Mouse (Mus musculus) heart, embryonic 10.5 days (tissue): ENCODE data around the gene Ube2c. TPM values are rescaled to one million over a fixed set of nuclear protein-coding genes. Genes with fewer than 3 reads are reported as not detected.

Source experiments
- DNase-seq: peaks from one replicate; pipeline ENCODE4 v3.0.0-alpha.2; 2017; ENCODE audit warnings: low spot score
- H3K27ac ChIP-seq: fragments of 300-500 bp; sonication (generic); 2 replicates; pipeline ENCODE4 v1.5.1; 2016; ENCODE audit warnings: mild to moderate bottlenecking
- H3K27me3 ChIP-seq: fragments of 300-500 bp; sonication (generic); 2 replicates; pipeline ENCODE4 v1.6.1; 2016; ENCODE audit warnings: mild to moderate bottlenecking; ENCODE audit not compliant: poor library complexity, insufficient read depth, severe bottlenecking
- H3K36me3 ChIP-seq: fragments of 300-500 bp; sonication (generic); 2 replicates; pipeline ENCODE4 v1.6.1; 2016; ENCODE audit warnings: mild to moderate bottlenecking, moderate library complexity
- H3K4me1 ChIP-seq: fragments of 300-500 bp; sonication (generic); 2 replicates; pipeline ENCODE4 v1.6.1; 2016; ENCODE audit warnings: mild to moderate bottlenecking
- H3K4me3 ChIP-seq: fragments of 300-500 bp; sonication (generic); 2 replicates; pipeline ENCODE4 v1.5.1; 2016; ENCODE audit warnings: mild to moderate bottlenecking, moderate library complexity
- H3K9me3 ChIP-seq: fragments of 300-500 bp; sonication (generic); 2 replicates; pipeline ENCODE4 v1.6.1; 2016; ENCODE audit warnings: mild to moderate bottlenecking, moderate library complexity
- WGBS: fragments of 180-500 bp; shearing (Covaris S2); methylation state at CpG from one replicate; pipeline ENCODE4 v1.1.7; 2016; 5-methylcytosine and 5-hydroxymethylcytosine counted together
- polyA plus RNA-seq: library from polyadenylated mRNA; unstranded; fragments of >200 nt; fragmentation: Nextera tagmentation; extraction: Ambion mirVana; gene quantifications from 2 replicates; pipeline ENCODE4 v1.2.1, GENCODE M21; 2016

Ube2c gene
- polyA plus RNA-seq, 1 experiment from 2014 or later, result 550 TPM

GRCm38 (mm10) chr2:164817703-164818102 lies 48.0 kb downstream of the Ube2c start:
- Histone ChIP-seq H3K4me3 (no peak overlapping the region), H3K4me1 (peaks cover 27% of the 10 kb centered on the region), H3K36me3 (peaks cover 28% of the 10 kb centered on the region), H3K27me3 (no peaks in the 10 kb centered on the region), H3K9me3 (no peaks in the 10 kb centered on the region), H3K27ac (peak overlapping the region; percentile 52)
- DNase-seq, result no peak
- 60% methylated on average over 5 of the region's 5 CpGs for WGBS

- 84% methylated on average over 6 of the region's 6 CpGs for WGBS
- H3K4me3 ChIP-seq, result no peak overlapping the region
- H3K36me3 ChIP-seq, result peaks cover 35% of the 10 kb centered on the region
- no peak for DNase-seq
- no peak overlapping the region for H3K27ac ChIP-seq
- no peaks in the 10 kb centered on the region for H3K9me3 ChIP-seq
- H3K27me3 ChIP-seq, result no peaks in the 10 kb centered on the region
- H3K4me1 ChIP-seq, result peaks cover 22% of the 10 kb centered on the region
These were observed 51.4 kb downstream of the Ube2c start for GRCm38 (mm10) chr2:164821060-164821459.

DNA sequence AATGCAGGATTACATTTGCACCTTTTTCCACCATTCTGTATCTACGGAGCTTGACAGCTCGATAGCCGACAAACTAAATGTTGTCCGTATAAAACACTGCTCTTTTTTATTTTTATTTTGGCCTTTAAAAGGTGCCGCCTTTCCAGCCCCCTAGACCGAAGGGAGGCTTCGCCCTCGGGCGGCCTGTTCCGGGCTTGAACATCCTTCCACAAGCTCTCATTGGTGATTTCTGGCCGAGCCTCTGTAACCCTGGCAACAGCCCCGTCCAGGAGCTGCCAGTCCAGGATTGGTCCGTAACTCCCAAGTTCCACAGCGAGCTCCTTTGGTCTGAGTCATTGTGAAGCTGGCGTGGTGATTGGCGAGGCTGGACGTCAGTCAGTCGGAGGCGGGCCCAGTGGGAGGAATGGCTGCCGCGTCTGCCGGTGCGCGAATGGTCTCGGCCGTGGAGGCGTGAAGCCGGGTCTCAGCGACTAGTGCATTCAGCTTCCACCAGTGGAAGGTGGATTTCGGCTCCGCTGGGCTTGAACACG lies 53.0 kb downstream of the Ube2c start, which contains the start of gene Zswim1:
TSS of gene Zswim1 (plus strand) at position 51 of the 530 bp plus-strand sequence.
- peak within 1 kb of the TSS; percentile 90 for H3K27ac ChIP-seq
- peak within 1 kb of the TSS; percentile 87 for H3K4me3 ChIP-seq
- no peaks in the 10 kb centered on the region for H3K9me3 ChIP-seq
- peaks cover 12% of the 10 kb centered on the region for H3K4me1 ChIP-seq
- H3K36me3 ChIP-seq, result peaks cover 51% of the 10 kb centered on the region
- peak; percentile 100 for DNase-seq
- no peaks in the 10 kb centered on the region for H3K27me3 ChIP-seq
- WGBS, result 1% methylated on average over 32 of the region's 32 CpGs

DNA sequence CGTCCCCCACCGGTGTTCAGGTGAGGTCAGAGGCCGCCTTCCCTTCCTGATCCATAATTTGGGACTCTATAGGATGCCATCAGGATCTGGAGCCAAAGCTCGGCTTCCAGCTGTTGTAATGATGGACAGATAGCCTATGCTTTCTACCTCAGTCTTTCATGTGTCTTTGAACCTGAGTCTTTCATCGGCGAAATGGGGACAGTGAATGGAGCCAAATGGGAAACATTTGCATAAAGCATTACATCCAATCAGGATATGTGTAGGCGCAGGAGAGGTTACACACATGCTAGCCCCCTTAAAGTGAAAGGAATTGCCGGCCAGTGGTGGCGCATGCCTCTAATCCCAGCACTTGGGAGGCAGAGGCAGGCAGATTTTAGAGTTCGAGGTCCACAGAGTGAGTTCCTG lies 53.5 kb downstream of the Ube2c start:
- 2% methylated on average over 10 of the region's 10 CpGs for WGBS
- Histone ChIP-seq H3K4me1 (peaks cover 10% of the 10 kb centered on the region; the same call in 1 of the 2 replicates), H3K9me3 (no peaks in the 10 kb centered on the region), H3K27ac (peak overlapping the region; percentile 90), H3K36me3 (peaks cover 56% of the 10 kb centered on the region), H3K27me3 (no peaks in the 10 kb centered on the region), H3K4me3 (peak overlapping the region; percentile 87)
- DNase-seq, result peak; percentile 80

GRCm38 (mm10) chr2:164823969-164824368 lies 54.3 kb downstream of the Ube2c start:
- WGBS, result 88% methylated on average over 4 of the region's 4 CpGs
- Histone ChIP-seq H3K36me3 (peaks cover 63% of the 10 kb centered on the region), H3K4me3 (no peak overlapping the region), H3K27me3 (no peaks in the 10 kb centered on the region), H3K4me1 (peaks cover 10% of the 10 kb centered on the region; the same call in 1 of the 2 replicates), H3K27ac (no peak overlapping the region), H3K9me3 (no peaks in the 10 kb centered on the region)
- DNase-seq, result no peak

GRCm38 (mm10) chr2:164825521-164825920 lies 55.8 kb downstream of the Ube2c start:
- WGBS, result 92% methylated on average over 17 of the region's 17 CpGs

GRCm38 (mm10) chr2:164827146-164827850 lies 57.6 kb downstream of the Ube2c start:
- Histone ChIP-seq H3K9me3 (no peaks in the 10 kb centered on the region), H3K4me3 (no peak overlapping the region), H3K27ac (no peak overlapping the region), H3K36me3 (peaks cover 45% of the 10 kb centered on the region), H3K4me1 (peaks cover 16% of the 10 kb centered on the region), H3K27me3 (no peaks in the 10 kb centered on the region)
- WGBS, result 83% methylated on average over 15 of the region's 16 CpGs
- DNase-seq, result no peak

More at GRCm38 (mm10) chr2:164825521-164825920, 55.8 kb downstream of the Ube2c start:
- Histone ChIP-seq H3K27ac (no peak overlapping the region), H3K9me3 (no peaks in the 10 kb centered on the region), H3K4me1 (peaks cover 11% of the 10 kb centered on the region), H3K36me3 (peaks cover 55% of the 10 kb centered on the region), H3K27me3 (no peaks in the 10 kb centered on the region), H3K4me3 (no peak overlapping the region)
- no peak for DNase-seq

Other genes with a start within 250 kb of the Ube2c start
- gene Wfdc2, start 207.5 kb upstream of the Ube2c start, polyA plus RNA-seq, result 11.1 and 28.0 TPM in 2 replicates
- not detected in 2 replicates for gene Spint3, start 196.4 kb upstream of the Ube2c start, polyA plus RNA-seq
- not detected in 2 replicates for gene Wfdc6a, start 184.5 kb upstream of the Ube2c start, polyA plus RNA-seq
- not detected in 2 replicates for gene Eppin, start 176.3 kb upstream of the Ube2c start, polyA plus RNA-seq
- gene Wfdc6b, start 156.4 kb upstream of the Ube2c start, polyA plus RNA-seq, result not detected in 2 replicates
- not detected in 2 replicates for gene Wfdc8, start 156.3 kb upstream of the Ube2c start, polyA plus RNA-seq
- not detected in 2 replicates for gene Wfdc16, start 131.1 kb upstream of the Ube2c start, polyA plus RNA-seq
- gene Wfdc10, start 113.9 kb upstream of the Ube2c start, polyA plus RNA-seq, result not detected in 2 replicates
- gene Wfdc9, start 113.3 kb upstream of the Ube2c start, polyA plus RNA-seq, result not detected in 2 replicates
- not detected in 2 replicates for gene Wfdc11, start 95.8 kb upstream of the Ube2c start, polyA plus RNA-seq
- not detected in 2 replicates for gene Wfdc13, start 84.8 kb upstream of the Ube2c start, polyA plus RNA-seq
- not detected in 2 replicates for gene Spint4, start 71.4 kb upstream of the Ube2c start, polyA plus RNA-seq
- not detected in 2 replicates for gene Spint5, start 54.6 kb upstream of the Ube2c start, polyA plus RNA-seq
- gene Wfdc3, start 24.0 kb upstream of the Ube2c start, polyA plus RNA-seq, result 0.43 and 0.49 TPM in 2 replicates
- 60.3 and 76.6 TPM in 2 replicates for gene Dnttip1, start 23.9 kb upstream of the Ube2c start, polyA plus RNA-seq
- gene Tnnc2, start 10.1 kb downstream of the Ube2c start, polyA plus RNA-seq, result 0.67 TPM in 1 of 2 replicates, not detected in the other
- 19.1 and 29.5 TPM in 2 replicates for gene Snx21, start 15.9 kb downstream of the Ube2c start, polyA plus RNA-seq
- gene Acot8, start 35.0 kb downstream of the Ube2c start, polyA plus RNA-seq, result 17.8 and 21.5 TPM in 2 replicates
- gene Zswim3, start 35.2 kb downstream of the Ube2c start, polyA plus RNA-seq, result 7.7 and 9.7 TPM in 2 replicates
- 13.7 and 14.3 TPM in 2 replicates for gene Zswim1, start 52.8 kb downstream of the Ube2c start, polyA plus RNA-seq
- gene Spata25, start 58.6 kb downstream of the Ube2c start, polyA plus RNA-seq, result 0.38 TPM in 1 of 2 replicates, not detected in the other
- 138 and 149 TPM in 2 replicates for gene Ctsa, start 63.0 kb downstream of the Ube2c start, polyA plus RNA-seq
- 28.2 and 55.0 TPM in 2 replicates for gene Neurl2, start 63.6 kb downstream of the Ube2c start, polyA plus RNA-seq
- 8.1 and 12.6 TPM in 2 replicates for gene Pltp, start 87.8 kb downstream of the Ube2c start, polyA plus RNA-seq
- 57.9 and 61.5 TPM in 2 replicates for gene Pcif1, start 109.4 kb downstream of the Ube2c start, polyA plus RNA-seq
- gene Zfp335, start 141.9 kb downstream of the Ube2c start, polyA plus RNA-seq, result 12.6 and 13.5 TPM in 2 replicates
- 0.53 and 1.1 TPM in 2 replicates for gene Mmp9, start 170.9 kb downstream of the Ube2c start, polyA plus RNA-seq
- gene Slc12a5, start 190.9 kb downstream of the Ube2c start, polyA plus RNA-seq, result 0.74 and 0.92 TPM in 2 replicates